Mouse (Mus musculus): ENCODE data around the gene Qrsl1. TPM values are rescaled to one million over a fixed set of nuclear protein-coding genes. Genes with fewer than 3 reads are reported as not detected.

Qrsl1 gene
- polyA plus RNA-seq, 1 experiment from 2014 or later = 12.0 TPM

- Histone ChIP-seq H3K9me3 (ENCODE audit: control insufficient read depth) (no peaks in the 10 kb centered on the region), H3K4me3 (ENCODE audit: low read depth, low read length) (no peak overlapping the region), H3K9ac (ENCODE audit: low read depth, low read length) (no peak overlapping the region), H3K4me1 (replicated peaks; ENCODE audit: control insufficient read depth, insufficient read depth, low read length) (no peaks in the 10 kb centered on the region), H3K36me3 (ENCODE audit: control insufficient read depth, insufficient read depth) (no peaks in the 10 kb centered on the region), H3K27ac (ENCODE audit: low read depth, low read length) (no peak overlapping the region), H3K4me2 (replicated peaks; ENCODE audit: low read depth) (no peak overlapping the region), H3K27me3 (replicated peaks; ENCODE audit: control insufficient read depth, insufficient read depth, low read length) (no peaks in the 10 kb centered on the region)
- ATAC-seq = no peak
- 86% methylated on average over 3 of the region's 3 CpGs for WGBS
- TF ChIP-seq CTCF (IDR thresholded peaks at IDR 0.05; ENCODE audit: low read depth) = no peak
Observed at GRCm38 (mm10) chr10:43849478-43849877, 52.1 kb downstream of the Qrsl1 start.

GRCm38 (mm10) chr10:43846141-43846622, 55.4 kb downstream of the Qrsl1 start:
- Histone ChIP-seq H3K4me3 (ENCODE audit: low read depth, low read length) (no peak overlapping the region), H3K27me3 (replicated peaks; ENCODE audit: control insufficient read depth, insufficient read depth, low read length) (no peaks in the 10 kb centered on the region), H3K27ac (ENCODE audit: low read depth, low read length) (no peak overlapping the region), H3K9ac (ENCODE audit: low read depth, low read length) (no peak overlapping the region), H3K4me2 (replicated peaks; ENCODE audit: low read depth) (no peak overlapping the region), H3K9me3 (ENCODE audit: control insufficient read depth) (no peaks in the 10 kb centered on the region), H3K4me1 (replicated peaks; ENCODE audit: control insufficient read depth, insufficient read depth, low read length) (no peaks in the 10 kb centered on the region), H3K36me3 (ENCODE audit: control insufficient read depth, insufficient read depth) (no peaks in the 10 kb centered on the region)
- no peak for ATAC-seq
- TF ChIP-seq CTCF (IDR thresholded peaks at IDR 0.05; ENCODE audit: low read depth) = no peak
- 72% methylated on average over 2 of the region's 2 CpGs for WGBS

- H3K4me2 ChIP-seq (replicated peaks; ENCODE audit: low read depth) = no peak overlapping the region
- no peak for ATAC-seq
- no peaks in the 10 kb centered on the region for H3K27me3 ChIP-seq (replicated peaks; ENCODE audit: control insufficient read depth, insufficient read depth, low read length)
- no peak overlapping the region for H3K27ac ChIP-seq (ENCODE audit: low read depth, low read length)
- H3K9me3 ChIP-seq (ENCODE audit: control insufficient read depth) = no peaks in the 10 kb centered on the region
- H3K4me1 ChIP-seq (replicated peaks; ENCODE audit: control insufficient read depth, insufficient read depth, low read length) = no peaks in the 10 kb centered on the region
- no peak overlapping the region for H3K4me3 ChIP-seq (ENCODE audit: low read depth, low read length)
- 83% methylated on average over 3 of the region's 3 CpGs for WGBS
- H3K36me3 ChIP-seq (ENCODE audit: control insufficient read depth, insufficient read depth) = no peaks in the 10 kb centered on the region
- TF ChIP-seq CTCF (IDR thresholded peaks at IDR 0.05; ENCODE audit: low read depth) = no peak
- no peak overlapping the region for H3K9ac ChIP-seq (ENCODE audit: low read depth, low read length)
Observed at GRCm38 (mm10) chr10:43845442-43845841, 56.1 kb downstream of the Qrsl1 start.

- Histone ChIP-seq H3K4me2 (replicated peaks; ENCODE audit: low read depth) (no peak overlapping the region), H3K9me3 (ENCODE audit: control insufficient read depth) (no peaks in the 10 kb centered on the region), H3K4me1 (replicated peaks; ENCODE audit: control insufficient read depth, insufficient read depth, low read length) (no peaks in the 10 kb centered on the region), H3K27me3 (replicated peaks; ENCODE audit: control insufficient read depth, insufficient read depth, low read length) (no peaks in the 10 kb centered on the region), H3K36me3 (ENCODE audit: control insufficient read depth, insufficient read depth) (no peaks in the 10 kb centered on the region), H3K9ac (ENCODE audit: low read depth, low read length) (no peak overlapping the region), H3K27ac (ENCODE audit: low read depth, low read length) (no peak overlapping the region), H3K4me3 (ENCODE audit: low read depth, low read length) (no peak overlapping the region)
- WGBS = 81% methylated on average over 5 of the region's 5 CpGs
- ATAC-seq = no peak
- TF ChIP-seq CTCF (IDR thresholded peaks at IDR 0.05; ENCODE audit: low read depth) = no peak
Observed at GRCm38 (mm10) chr10:43841441-43841840, 60.1 kb downstream of the Qrsl1 start.

- WGBS = 43% methylated on average over 5 of the region's 5 CpGs
- Histone ChIP-seq H3K4me3 (ENCODE audit: low read depth, low read length) (no peak overlapping the region), H3K27me3 (replicated peaks; ENCODE audit: control insufficient read depth, insufficient read depth, low read length) (no peaks in the 10 kb centered on the region), H3K9me3 (ENCODE audit: control insufficient read depth) (no peaks in the 10 kb centered on the region), H3K4me1 (replicated peaks; ENCODE audit: control insufficient read depth, insufficient read depth, low read length) (no peaks in the 10 kb centered on the region), H3K4me2 (replicated peaks; ENCODE audit: low read depth) (no peak overlapping the region), H3K27ac (ENCODE audit: low read depth, low read length) (no peak overlapping the region), H3K36me3 (ENCODE audit: control insufficient read depth, insufficient read depth) (no peaks in the 10 kb centered on the region), H3K9ac (ENCODE audit: low read depth, low read length) (no peak overlapping the region)
- no peak for ATAC-seq
- no peak for TF ChIP-seq CTCF (IDR thresholded peaks at IDR 0.05; ENCODE audit: low read depth)
Observed at GRCm38 (mm10) chr10:43832868-43833267, 68.7 kb downstream of the Qrsl1 start.

- Histone ChIP-seq H3K36me3 (ENCODE audit: control insufficient read depth, insufficient read depth) (no peaks in the 10 kb centered on the region), H3K4me2 (replicated peaks; ENCODE audit: low read depth) (peak overlapping the region; percentile 52), H3K4me1 (replicated peaks; ENCODE audit: control insufficient read depth, insufficient read depth, low read length) (no peaks in the 10 kb centered on the region), H3K4me3 (ENCODE audit: low read depth, low read length) (no peak overlapping the region), H3K27ac (ENCODE audit: low read depth, low read length) (no peak overlapping the region), H3K27me3 (replicated peaks; ENCODE audit: control insufficient read depth, insufficient read depth, low read length) (no peaks in the 10 kb centered on the region), H3K9me3 (ENCODE audit: control insufficient read depth) (no peaks in the 10 kb centered on the region), H3K9ac (ENCODE audit: low read depth, low read length) (no peak overlapping the region)
- no peak for TF ChIP-seq CTCF (IDR thresholded peaks at IDR 0.05; ENCODE audit: low read depth)
- WGBS = 37% methylated on average over 17 of the region's 17 CpGs
- ATAC-seq = 0 out of 2 replicates have a peak, but pooled peaks have one; percentile 16
Observed at GRCm38 (mm10) chr10:43830251-43831018, 71.1 kb downstream of the Qrsl1 start.

All from intestine, postnatal 0 days (tissue).